Mouse (Mus musculus) heart, adult 2 months (tissue): ENCODE measurements at regions not wholly inside any gene's neighbourhood (a gene's known extent, or its start where the extent isn't known, plus 50 kb on each side); places are given as distances from the start of the nearest gene placed in this dataset.

Experiments
- CTCF ChIP-seq: fragments of 200-600 bp; IDR thresholded peaks from 2 replicates; pipeline ENCODE4 v1.8.1; 2022; ENCODE audit warnings: antibody characterized with exemption, mild to moderate bottlenecking, moderate library complexity
- EP300 ChIP-seq: fragments of 200-500 bp; IDR thresholded peaks from 2 replicates; pipeline ENCODE4 v1.6.1; 2011; ENCODE audit warnings: low read depth, low read length, control low read depth; ENCODE audit not compliant: insufficient read depth

- TF ChIP-seq EP300 (no peak), CTCF (no peak)
Observed at GRCm38 (mm10) chr10:12234141-12234540, 635.0 kb downstream of the Utrn start.
